Mouse (Mus musculus): ENCODE data around the gene Rac1.

DNA sequence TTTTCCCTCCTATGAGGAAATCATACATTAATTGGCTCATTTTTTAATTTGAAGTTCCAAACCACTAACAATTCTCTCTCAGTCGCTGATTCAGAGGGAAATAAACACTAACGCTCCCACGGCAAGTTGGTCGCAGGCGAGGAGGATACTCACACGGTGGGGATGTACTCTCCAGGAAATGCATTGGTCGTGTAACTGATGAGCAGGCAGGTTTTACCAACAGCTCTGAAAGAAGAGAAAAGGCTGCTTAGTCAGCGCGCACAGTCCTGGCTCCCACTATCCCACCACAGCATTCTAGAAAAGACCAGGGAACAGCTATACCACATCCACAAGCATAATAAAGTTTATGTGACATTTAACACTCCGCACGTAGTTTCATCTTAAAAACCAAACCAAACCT lies 10.8 kb downstream of the Rac1 start:
- TF ChIP-seq CTCF (IDR thresholded peaks at IDR 0.05; ENCODE audit: borderline replicate concordance, control insufficient read depth, extremely low read depth, insufficient read depth, low read length, poor library complexity) (no peak), POLR2A (IDR thresholded peaks at IDR 0.05; ENCODE audit: control insufficient read depth, extremely low read depth, insufficient read depth, low read length, poor library complexity) (no peak)

Measured in thymus, adult 2 months (tissue).